19 mouse cellular contexts compared by ENCODE assay signal in the genomic region with DNA sequence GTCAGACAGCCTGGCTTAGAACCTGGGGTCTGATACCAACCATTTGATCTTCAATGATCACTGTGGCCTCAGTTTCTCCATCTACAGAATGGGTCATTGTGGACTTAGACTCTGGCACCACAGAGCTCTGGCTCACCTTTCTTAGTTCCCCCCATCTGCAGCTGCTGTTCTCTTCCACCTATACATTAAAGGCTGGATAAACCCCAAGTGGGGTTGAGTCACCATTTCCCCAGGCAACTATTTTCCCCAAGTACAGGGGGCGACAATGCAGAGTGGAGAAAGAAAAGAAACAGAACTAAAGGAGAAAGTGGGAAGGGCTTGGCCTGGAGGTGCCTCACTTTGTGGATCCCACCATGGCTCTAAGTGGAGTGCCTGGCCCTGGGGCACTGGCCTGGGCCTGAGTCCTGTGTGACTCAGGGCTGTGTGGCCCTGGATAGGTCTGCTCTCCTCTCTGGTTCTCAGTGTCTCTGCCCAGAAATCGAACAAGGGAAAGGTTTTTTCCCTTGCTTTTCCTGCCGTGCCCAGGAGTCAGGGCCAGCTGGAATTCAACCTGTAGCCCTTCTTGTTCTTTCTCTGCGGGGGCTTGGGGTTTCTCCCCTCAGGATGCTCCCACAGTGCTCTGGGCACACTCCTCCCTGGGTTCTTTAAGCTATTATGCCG. TPM values are rescaled to one million over a fixed set of nuclear protein-coding genes. Genes with fewer than 3 reads are reported as not detected.
DNase-seq lines count a peak whose midpoint lies in the region; ATAC-seq and TF ChIP-seq lines count a peak whose summit lies in the region.
"Had no signal": no experiment of that assay in that cellular context is flagged by ENCODE, and none has a peak within 500 bp of the region (broad histone marks: within the 10 kb centered on the region; RNA-seq: fewer than 3 reads in every experiment).

No protein-coding gene starts in this region.

- H3K36me3 ChIP-seq in kidney, adult 2 months (ENCODE audit: control insufficient read depth, insufficient read depth, low read length): no peaks in the 10 kb centered on the region
- no peaks in the 10 kb centered on the region for H3K36me3 ChIP-seq in neural tube, embryonic 14.5 days (ENCODE audit: control insufficient read depth, insufficient read depth, low read length)
- H3K36me3 ChIP-seq in neural tube, embryonic 15.5 days: no peaks in the 10 kb centered on the region
- no peaks in the 10 kb centered on the region for H3K36me3 ChIP-seq in liver, embryonic 15.5 days (replicated peaks)
- H3K36me3 ChIP-seq: heart, embryonic 12.5 days had no signal

- WGBS in kidney, adult 2 months: 55% methylated on average over 5 of the region's 5 CpGs
- WGBS in neural tube, embryonic 14.5 days: 64% methylated on average over 5 of the region's 5 CpGs
- 67% methylated on average over 5 of the region's 5 CpGs for WGBS in neural tube, embryonic 15.5 days
- 69% methylated on average over 5 of the region's 5 CpGs for WGBS in liver, embryonic 15.5 days (ENCODE audit: insufficient replicate concordance)

- no peak for TF ChIP-seq POLR2A in kidney, adult 2 months (IDR thresholded peaks at IDR 0.05; ENCODE audit: low read depth, low read length)

- H3K27ac ChIP-seq in kidney, adult 2 months (ENCODE audit: insufficient read depth, low read depth, low read length): peak overlapping the region; percentile 6; the same call in 1 of the 2 replicates
- no peak overlapping the region for H3K27ac ChIP-seq in neural tube, embryonic 14.5 days (ENCODE audit: low read depth, low read length)
- H3K27ac ChIP-seq in neural tube, embryonic 15.5 days (replicated peaks): no peak overlapping the region
- peak overlapping the region; percentile 81 for H3K27ac ChIP-seq in brown adipose tissue, adult 24 weeks (replicated peaks; ENCODE audit: low read depth, low read length)
- peak overlapping the region; percentile 86 for H3K27ac ChIP-seq in liver, embryonic 15.5 days (replicated peaks)

- H3K4me2 ChIP-seq in neural tube, embryonic 14.5 days (ENCODE audit: low read depth, low read length): no peak overlapping the region
- H3K4me2 ChIP-seq in neural tube, embryonic 15.5 days: no peak overlapping the region
- H3K4me2 ChIP-seq in liver, embryonic 15.5 days: no peak overlapping the region
- H3K4me2 ChIP-seq: heart, embryonic 12.5 days; midbrain, embryonic 11.5 days had no signal

- no peaks in the 10 kb centered on the region for H3K9me3 ChIP-seq in neural tube, embryonic 14.5 days (ENCODE audit: control insufficient read depth, low read length)
- no peaks in the 10 kb centered on the region for H3K9me3 ChIP-seq in neural tube, embryonic 15.5 days (replicated peaks)
- H3K9me3 ChIP-seq in liver, embryonic 15.5 days (replicated peaks): no peaks in the 10 kb centered on the region
- H3K9me3 ChIP-seq: heart, embryonic 12.5 days had no signal

- H3K4me1 ChIP-seq in kidney, adult 2 months (ENCODE audit: control insufficient read depth, insufficient read depth, low read length): 0 out of 2 replicates have a peak, but pooled peaks cover under 1% of the 10 kb centered on the region
- H3K4me1 ChIP-seq in neural tube, embryonic 14.5 days (ENCODE audit: control insufficient read depth, insufficient read depth, low read length): no peaks in the 10 kb centered on the region
- H3K4me1 ChIP-seq in neural tube, embryonic 15.5 days: no peaks in the 10 kb centered on the region
- peaks cover 14% of the 10 kb centered on the region; the same call in 1 of the 2 replicates for H3K4me1 ChIP-seq in brown adipose tissue, adult 24 weeks (ENCODE audit: control insufficient read depth, insufficient read depth, insufficient read length, low read length)
- peaks cover 71% of the 10 kb centered on the region for H3K4me1 ChIP-seq in liver, embryonic 15.5 days (replicated peaks)

- no peak overlapping the region for H3K4me3 ChIP-seq in kidney, adult 2 months (ENCODE audit: insufficient read depth, low read depth, low read length)
- no peak overlapping the region for H3K4me3 ChIP-seq in neural tube, embryonic 14.5 days (ENCODE audit: low read depth, low read length)
- no peak overlapping the region for H3K4me3 ChIP-seq in neural tube, embryonic 15.5 days (replicated peaks)
- H3K4me3 ChIP-seq in brown adipose tissue, adult 24 weeks (ENCODE audit: insufficient read depth, low read depth, low read length): no peak overlapping the region
- H3K4me3 ChIP-seq in liver, embryonic 15.5 days (replicated peaks): no peak overlapping the region
- H3K4me3 ChIP-seq: erythroblast, embryonic 14.5 days; heart, embryonic 12.5 days; myocyte had no signal

- no peak for DNase-seq in kidney, adult 2 months
- DNase-seq in kidney, postnatal 14 days: no peak
- no peak for DNase-seq in adrenal gland, adult 18-20 months (ENCODE audit: low spot score in 2 of 2)
- DNase-seq: adrenal gland, adult 2 months; lung, adult 18-20 months; right cerebral cortex, postnatal 14 days; thymus, postnatal 4 days had no signal

- no peaks in the 10 kb centered on the region for H3K27me3 ChIP-seq in kidney, adult 2 months (replicated peaks; ENCODE audit: control insufficient read depth, insufficient read depth, low read length)
- no peaks in the 10 kb centered on the region for H3K27me3 ChIP-seq in neural tube, embryonic 14.5 days (ENCODE audit: control insufficient read depth, insufficient read depth, low read length)
- H3K27me3 ChIP-seq in neural tube, embryonic 15.5 days (replicated peaks): no peaks in the 10 kb centered on the region
- H3K27me3 ChIP-seq in liver, embryonic 15.5 days: no peaks in the 10 kb centered on the region

- ATAC-seq in neural tube, embryonic 14.5 days (ENCODE audit: low read depth): peak; percentile 29; the same call in 1 of the 2 replicates
- ATAC-seq in neural tube, embryonic 15.5 days (ENCODE audit: low FRiP score): no peak
- no peak for ATAC-seq in liver, embryonic 15.5 days (ENCODE audit: insufficient read depth)

- no peak overlapping the region for H3K9ac ChIP-seq in neural tube, embryonic 14.5 days (replicated peaks; ENCODE audit: low read depth, low read length)
- no peak overlapping the region for H3K9ac ChIP-seq in neural tube, embryonic 15.5 days (replicated peaks)
- no peak overlapping the region for H3K9ac ChIP-seq in liver, embryonic 15.5 days
- H3K9ac ChIP-seq: heart, embryonic 12.5 days had no signal

- no peak for TF ChIP-seq CTCF in kidney, adult 2 months (conservative IDR thresholded peaks at IDR 0.05; ENCODE audit: insufficient read depth, insufficient read length, low read depth, low read length)

RNA-seq across cellular contexts. Expression of a gene that starts 19.0 kb away (rescaled TPM):
- 0.36 and 0.61 TPM in 2 replicates for polyA plus RNA-seq in kidney, adult 2 months (2012; rRNA removed)
- polyA plus RNA-seq in neural tube, embryonic 14.5 days (2014; fragmentation: Nextera tagmentation; extraction: Ambion mirVana): not detected in 2 replicates
- polyA plus RNA-seq in neural tube, embryonic 15.5 days (2015; fragmentation: Nextera tagmentation; extraction: Ambion mirVana): not detected in 2 replicates
- not detected in 2 replicates for polyA plus RNA-seq in brown adipose tissue, adult 24 weeks (2012; ENCODE audit: insufficient read depth, insufficient read length, missing spikeins)
- 0.08 TPM in 1 of 2 replicates, not detected in the other for polyA plus RNA-seq in liver, embryonic 15.5 days (2015; fragmentation: Nextera tagmentation; extraction: Ambion mirVana)
- not detected for total RNA-seq in adrenal gland, adult 18-20 months (2021)
- total RNA-seq: adrenal gland, adult 2 months; CH12.LX; hematopoietic stem cell, adult 5-6 weeks; left cerebral cortex, postnatal 14 days had no signal
- polyA plus RNA-seq: adrenal gland, adult 2 months; erythroblast, embryonic 14.5 days; heart, embryonic 12.5 days; midbrain, embryonic 11.5 days; myocyte; stomach, embryonic 14.5 days had no signal

RNA-seq across cellular contexts. Expression of a gene that starts 20.9 kb away (rescaled TPM):
- 1,148 and 1,467 TPM in 2 replicates for polyA plus RNA-seq in kidney, adult 2 months (2012; rRNA removed)
- polyA plus RNA-seq in neural tube, embryonic 14.5 days (2014; fragmentation: Nextera tagmentation; extraction: Ambion mirVana): 0.20 and 0.84 TPM in 2 replicates
- polyA plus RNA-seq in neural tube, embryonic 15.5 days (2015; fragmentation: Nextera tagmentation; extraction: Ambion mirVana): 7.4 and 11.5 TPM in 2 replicates
- 63.6 and 153 TPM in 2 replicates for polyA plus RNA-seq in brown adipose tissue, adult 24 weeks (2012; ENCODE audit: insufficient read depth, insufficient read length, missing spikeins)
- polyA plus RNA-seq in liver, embryonic 15.5 days (2015; fragmentation: Nextera tagmentation; extraction: Ambion mirVana): 75.8 and 85.1 TPM in 2 replicates
- 100 to 1,000 TPM in 1 of 2 experiments, 10 to 100 TPM in 1; 41.5 to 104 TPM for total RNA-seq in adrenal gland, adult 18-20 months (2021)
- total RNA-seq: CH12.LX had no signal

Comparison
In these comparisons a context has a peak if more than half of its experiments do, and no peak if none do; other contexts are left out.
1. H3K27ac ChIP-seq: peak in kidney, adult 2 months (single experiment), brown adipose tissue, adult 24 weeks (single experiment) and liver, embryonic 15.5 days (single experiment); none in neural tube, embryonic 14.5 days (single experiment) and neural tube, embryonic 15.5 days (single experiment).